Mouse (Mus musculus): ENCODE results near the gene Kif26b. TPM values are rescaled to one million over a fixed set of nuclear protein-coding genes. Genes with fewer than 3 reads are reported as not detected.

The Kif26b gene
- polyA plus RNA-seq, 1 experiment from 2014 or later: 4.7 TPM

DNA sequence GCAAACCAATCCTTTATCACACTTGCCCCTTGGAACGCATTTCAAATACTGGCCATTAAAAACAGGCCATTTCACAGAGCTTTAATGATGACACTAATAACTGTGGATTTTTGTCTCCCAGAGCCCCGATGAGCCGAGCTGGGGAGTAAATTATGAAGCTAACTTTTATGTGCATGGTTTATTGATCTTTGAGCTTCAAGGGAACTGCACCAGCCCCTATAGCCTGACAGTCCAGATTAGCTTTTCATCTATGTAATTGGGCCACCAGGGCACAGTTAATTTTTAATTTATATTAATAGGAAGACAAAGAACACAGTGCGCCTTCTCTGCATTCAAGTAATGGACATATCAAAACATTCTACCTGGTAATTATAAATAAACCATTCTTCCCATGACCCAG lies 335.4 kb downstream of the Kif26b start:
- no peaks in the 10 kb centered on the region for H3K36me3 ChIP-seq (replicated peaks)
- H3K27ac ChIP-seq: no peak overlapping the region
- WGBS: 93% methylated on average over 4 of the region's 4 CpGs
- DNase-seq (ENCODE audit: extremely low spot score, low spot score): no peak
- no peaks in the 10 kb centered on the region; the same call in 1 of the 2 replicates for H3K9me3 ChIP-seq
- peaks cover 27% of the 10 kb centered on the region for H3K4me1 ChIP-seq
- H3K4me3 ChIP-seq: no peak overlapping the region
- no peaks in the 10 kb centered on the region for H3K27me3 ChIP-seq (ENCODE audit: poor library complexity, severe bottlenecking)

GRCm38 (mm10) chr1:178866757-178867156 lies 337.8 kb downstream of the Kif26b start:
- no peak for DNase-seq (ENCODE audit: extremely low spot score, low spot score)
- Histone ChIP-seq H3K36me3 (replicated peaks) (no peaks in the 10 kb centered on the region), H3K9me3 (no peaks in the 10 kb centered on the region; the same call in 1 of the 2 replicates), H3K4me3 (no peak overlapping the region), H3K4me1 (peaks cover 17% of the 10 kb centered on the region), H3K27ac (no peak overlapping the region), H3K27me3 (ENCODE audit: poor library complexity, severe bottlenecking) (peaks cover 3% of the 10 kb centered on the region; the same call in 1 of the 2 replicates)
- 93% methylated on average over 4 of the region's 4 CpGs for WGBS

- DNase-seq (ENCODE audit: extremely low spot score, low spot score): no peak
- peaks cover 17% of the 10 kb centered on the region for H3K4me1 ChIP-seq
- H3K36me3 ChIP-seq (replicated peaks): no peaks in the 10 kb centered on the region
- H3K27me3 ChIP-seq (ENCODE audit: poor library complexity, severe bottlenecking): peaks cover 30% of the 10 kb centered on the region
- WGBS: 93% methylated on average over 3 of the region's 3 CpGs
- H3K9me3 ChIP-seq: no peaks in the 10 kb centered on the region
- H3K27ac ChIP-seq: no peak overlapping the region
- H3K4me3 ChIP-seq: no peak overlapping the region
Observed at GRCm38 (mm10) chr1:178871055-178871454, 342.1 kb downstream of the Kif26b start.

DNA sequence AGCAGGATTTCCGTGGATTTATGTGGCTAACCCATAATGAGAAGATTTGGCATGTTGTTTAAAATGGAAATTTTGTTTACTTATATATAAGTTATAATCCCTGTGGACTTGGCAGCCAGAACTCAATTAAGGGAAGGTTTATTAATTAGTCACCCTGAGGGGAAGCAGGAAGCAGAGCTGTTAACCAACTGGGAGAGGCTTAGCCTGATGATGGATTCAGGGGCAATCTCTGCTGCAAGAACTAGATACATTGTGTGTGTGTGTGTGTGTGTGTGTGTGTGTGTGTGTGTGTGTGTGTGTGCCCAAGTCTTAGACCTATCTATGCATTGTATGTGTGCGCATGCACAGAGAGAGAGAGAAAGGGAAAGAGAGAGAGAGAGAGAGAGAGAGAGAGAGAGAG lies 348.0 kb downstream of the Kif26b start:
- no peaks in the 10 kb centered on the region for H3K36me3 ChIP-seq (replicated peaks)
- H3K4me3 ChIP-seq: no peak overlapping the region
- H3K4me1 ChIP-seq: peaks cover 21% of the 10 kb centered on the region
- WGBS: 50% methylated on average over 2 of the region's 2 CpGs
- no peak overlapping the region for H3K27ac ChIP-seq
- no peak for DNase-seq (ENCODE audit: extremely low spot score, low spot score)
- H3K9me3 ChIP-seq: no peaks in the 10 kb centered on the region
- peaks cover 37% of the 10 kb centered on the region for H3K27me3 ChIP-seq (ENCODE audit: poor library complexity, severe bottlenecking)

GRCm38 (mm10) chr1:178878676-178879075 lies 349.8 kb downstream of the Kif26b start:
- H3K27me3 ChIP-seq (ENCODE audit: poor library complexity, severe bottlenecking): peaks cover 35% of the 10 kb centered on the region
- no peaks in the 10 kb centered on the region for H3K36me3 ChIP-seq (replicated peaks)
- no peaks in the 10 kb centered on the region for H3K9me3 ChIP-seq
- H3K27ac ChIP-seq: no peak overlapping the region
- DNase-seq (ENCODE audit: extremely low spot score, low spot score): no peak
- no peak overlapping the region for H3K4me3 ChIP-seq
- 58% methylated on average over 1 of the region's 1 CpGs for WGBS
- H3K4me1 ChIP-seq: peaks cover 21% of the 10 kb centered on the region

- no peak overlapping the region for H3K27ac ChIP-seq
- peaks cover 21% of the 10 kb centered on the region for H3K4me1 ChIP-seq
- DNase-seq (ENCODE audit: extremely low spot score, low spot score): no peak
- no peaks in the 10 kb centered on the region for H3K9me3 ChIP-seq
- no peaks in the 10 kb centered on the region for H3K36me3 ChIP-seq (replicated peaks)
- H3K27me3 ChIP-seq (ENCODE audit: poor library complexity, severe bottlenecking): peaks cover 12% of the 10 kb centered on the region
- whole genome bisulfite sequencing: 85% methylated on average over 7 of the region's 7 CpGs
- H3K4me3 ChIP-seq: no peak overlapping the region
Observed at GRCm38 (mm10) chr1:178880905-178881304, 352.0 kb downstream of the Kif26b start.

DNA sequence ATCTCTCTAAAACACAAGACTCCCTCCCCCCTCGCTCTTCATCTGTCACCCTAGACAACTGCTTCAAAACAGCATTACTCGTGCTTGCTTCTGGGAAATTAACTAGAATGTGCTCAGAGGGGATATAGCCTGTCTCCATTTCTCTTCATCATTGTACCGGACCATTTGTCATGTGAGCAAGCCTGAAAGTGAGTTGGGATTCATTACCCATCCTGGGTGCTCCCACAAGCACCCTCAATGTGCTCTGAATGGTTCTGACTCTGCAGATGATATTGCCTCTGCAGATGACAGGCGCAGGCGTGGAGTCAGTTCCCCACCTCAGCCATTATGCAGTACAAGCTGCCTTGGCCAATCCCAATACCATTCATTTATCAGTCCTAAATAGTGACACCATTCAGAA lies 357.7 kb downstream of the Kif26b start:
- 92% methylated on average over 5 of the region's 5 CpGs for WGBS
- Histone ChIP-seq H3K9me3 (no peaks in the 10 kb centered on the region), H3K4me1 (no peaks in the 10 kb centered on the region; the same call in 1 of the 2 replicates), H3K36me3 (replicated peaks) (no peaks in the 10 kb centered on the region), H3K27me3 (ENCODE audit: poor library complexity, severe bottlenecking) (peaks cover 3% of the 10 kb centered on the region; the same call in 1 of the 2 replicates), H3K27ac (no peak overlapping the region), H3K4me3 (no peak overlapping the region)
- DNase-seq (ENCODE audit: extremely low spot score, low spot score): no peak

GRCm38 (mm10) chr1:178892376-178892775 lies 363.5 kb downstream of the Kif26b start:
- no peaks in the 10 kb centered on the region for H3K9me3 ChIP-seq
- no peak for DNase-seq (ENCODE audit: extremely low spot score, low spot score)
- no peak overlapping the region; the same call in 1 of the 2 replicates for H3K27ac ChIP-seq
- peaks cover 3% of the 10 kb centered on the region; the same call in 1 of the 2 replicates for H3K27me3 ChIP-seq (ENCODE audit: poor library complexity, severe bottlenecking)
- 93% methylated on average over 6 of the region's 6 CpGs for WGBS
- peaks cover 15% of the 10 kb centered on the region for H3K4me1 ChIP-seq
- H3K4me3 ChIP-seq: no peak overlapping the region
- H3K36me3 ChIP-seq (replicated peaks): no peaks in the 10 kb centered on the region

DNA sequence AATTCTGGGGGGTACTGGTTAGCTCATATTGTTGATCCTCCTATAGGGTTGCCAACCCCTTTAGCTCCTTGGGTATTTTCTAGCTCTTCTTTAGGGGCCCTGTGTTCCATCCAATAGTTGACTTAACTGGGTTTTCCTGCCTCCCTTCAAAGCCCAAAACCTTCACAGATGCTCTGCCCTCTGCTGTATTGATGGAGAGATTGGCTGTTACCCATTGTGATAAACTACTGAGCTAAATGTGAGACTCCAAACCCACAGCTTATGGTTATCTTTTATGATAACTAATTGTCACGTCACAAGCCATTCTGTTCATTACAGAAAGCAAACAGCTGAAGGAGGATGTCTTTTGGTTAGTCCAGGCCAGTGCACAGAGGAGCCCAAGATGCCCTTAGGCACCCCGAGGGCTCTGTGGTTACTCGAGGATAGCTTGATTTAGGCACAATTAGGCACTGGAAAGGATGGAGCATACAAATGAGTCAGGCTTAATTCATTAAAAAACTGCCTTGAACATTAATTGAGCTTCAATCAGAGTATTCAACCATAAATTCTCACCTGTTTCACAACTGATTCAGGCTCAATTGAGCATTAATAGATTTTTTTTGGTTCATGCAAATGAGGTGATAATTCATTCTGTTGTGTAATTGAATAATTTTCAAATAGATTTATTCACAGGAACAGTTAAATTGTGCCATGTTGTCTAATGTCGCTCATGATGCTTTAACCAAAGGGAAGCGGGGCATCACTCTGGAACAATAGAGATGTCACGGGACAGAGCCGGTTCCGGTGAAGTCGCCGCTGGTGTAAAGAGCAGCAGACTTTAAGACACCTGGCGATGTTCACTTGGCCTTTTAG lies 364.5 kb downstream of the Kif26b start:
- Histone ChIP-seq H3K27me3 (ENCODE audit: poor library complexity, severe bottlenecking) (peaks cover 3% of the 10 kb centered on the region; the same call in 1 of the 2 replicates), H3K4me3 (no peak overlapping the region), H3K36me3 (replicated peaks) (no peaks in the 10 kb centered on the region), H3K27ac (no peak overlapping the region), H3K9me3 (no peaks in the 10 kb centered on the region), H3K4me1 (peaks cover 15% of the 10 kb centered on the region)
- WGBS: 80% methylated on average over 11 of the region's 11 CpGs
- DNase-seq (ENCODE audit: extremely low spot score, low spot score): no peak

GRCm38 (mm10) chr1:178894081-178894401 lies 365.1 kb downstream of the Kif26b start:
- Histone ChIP-seq H3K4me1 (peaks cover 15% of the 10 kb centered on the region), H3K4me3 (no peak overlapping the region), H3K36me3 (replicated peaks) (no peaks in the 10 kb centered on the region), H3K9me3 (no peaks in the 10 kb centered on the region), H3K27me3 (ENCODE audit: poor library complexity, severe bottlenecking) (peaks cover 3% of the 10 kb centered on the region; the same call in 1 of the 2 replicates), H3K27ac (no peak overlapping the region)
- DNase-seq (ENCODE audit: extremely low spot score, low spot score): no peak
- WGBS: 96% methylated on average over 3 of the region's 3 CpGs

DNA sequence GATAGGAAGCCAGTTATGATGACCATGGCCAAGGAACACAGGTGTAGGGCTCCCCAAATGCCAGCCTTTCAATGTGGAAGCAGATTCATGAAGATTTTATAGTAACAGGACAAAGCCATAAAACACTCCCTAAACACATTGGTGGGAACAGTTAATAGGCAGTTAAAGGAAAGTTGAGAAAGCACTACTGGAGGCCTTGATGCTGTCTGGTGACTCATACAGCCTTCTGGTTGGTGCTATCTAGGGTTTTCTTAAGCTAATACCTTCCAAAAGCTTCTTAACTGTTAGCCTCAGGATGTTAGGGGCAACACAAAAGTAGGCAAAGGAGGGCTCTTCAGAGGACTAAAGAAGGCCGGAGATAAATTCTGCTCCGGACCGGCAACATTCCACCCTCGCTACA lies 366.7 kb downstream of the Kif26b start:
- 89% methylated on average over 4 of the region's 4 CpGs for WGBS
- Histone ChIP-seq H3K4me3 (no peak overlapping the region), H3K4me1 (peaks cover 15% of the 10 kb centered on the region), H3K27ac (no peak overlapping the region), H3K27me3 (ENCODE audit: poor library complexity, severe bottlenecking) (peaks cover under 1% of the 10 kb centered on the region; the same call in 1 of the 2 replicates), H3K36me3 (replicated peaks) (no peaks in the 10 kb centered on the region), H3K9me3 (no peaks in the 10 kb centered on the region)
- no peak for DNase-seq (ENCODE audit: extremely low spot score, low spot score)

GRCm38 (mm10) chr1:178910951-178911350 lies 382.0 kb downstream of the Kif26b start:
- Histone ChIP-seq H3K27ac (no peak overlapping the region), H3K27me3 (ENCODE audit: poor library complexity, severe bottlenecking) (peaks cover 17% of the 10 kb centered on the region), H3K4me3 (no peak overlapping the region), H3K9me3 (no peaks in the 10 kb centered on the region), H3K4me1 (peaks cover 7% of the 10 kb centered on the region; the same call in 1 of the 2 replicates), H3K36me3 (replicated peaks) (peaks cover 4% of the 10 kb centered on the region; the same call in 1 of the 2 replicates)
- DNase-seq (ENCODE audit: extremely low spot score, low spot score): no peak
- 87% methylated on average over 14 of the region's 14 CpGs for WGBS

DNA sequence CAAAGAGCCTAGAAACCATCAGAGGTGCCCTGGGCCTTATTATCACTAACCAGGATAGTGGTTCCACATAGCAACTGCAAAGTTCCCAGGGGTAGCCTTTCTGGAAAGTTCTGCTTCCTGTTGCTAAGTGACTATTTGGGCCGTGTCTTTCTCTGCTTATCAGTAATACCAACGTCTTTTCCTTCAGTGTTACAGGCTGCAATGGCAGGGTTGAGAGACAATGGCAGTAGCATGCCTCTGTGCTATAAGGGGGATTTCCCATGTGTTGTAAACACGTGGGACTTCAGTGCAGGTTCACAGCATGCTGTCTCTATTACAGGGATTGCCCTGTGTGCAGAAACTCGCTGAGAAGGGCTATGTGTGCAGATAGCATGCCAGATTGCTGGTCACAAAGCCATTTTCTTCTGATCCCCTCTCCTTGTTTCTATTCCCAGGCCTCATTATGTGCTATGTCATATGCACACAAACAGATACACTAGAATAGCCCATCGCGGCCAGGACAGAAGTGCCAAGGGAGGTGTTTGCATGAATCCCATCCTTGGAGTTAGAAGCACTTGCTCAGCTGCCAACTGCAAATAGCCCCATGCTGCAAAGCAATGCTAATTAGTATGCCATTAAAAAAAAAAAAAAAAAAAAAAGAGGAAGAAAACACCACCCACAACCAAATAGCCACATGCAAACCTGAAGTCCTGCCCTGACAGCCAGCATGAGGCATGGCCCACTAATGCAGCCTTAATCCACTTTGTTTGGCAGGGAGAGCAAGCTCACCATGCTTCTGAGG lies 384.2 kb downstream of the Kif26b start:
- peaks cover 16% of the 10 kb centered on the region for H3K4me1 ChIP-seq
- H3K36me3 ChIP-seq (replicated peaks): peaks cover 22% of the 10 kb centered on the region
- H3K4me3 ChIP-seq: no peak overlapping the region
- WGBS: 76% methylated on average over 6 of the region's 6 CpGs
- no peak for DNase-seq (ENCODE audit: extremely low spot score, low spot score)
- H3K9me3 ChIP-seq: no peaks in the 10 kb centered on the region
- H3K27ac ChIP-seq: no peak overlapping the region
- peaks cover 39% of the 10 kb centered on the region for H3K27me3 ChIP-seq (ENCODE audit: poor library complexity, severe bottlenecking)
